Mouse (Mus musculus) forebrain, embryonic 16.5 days (tissue): ENCODE data around the gene Samd13. TPM values are rescaled to one million over a fixed set of nuclear protein-coding genes. Genes with fewer than 3 reads are reported as not detected.

Source experiments
- ATAC-seq: fragments of 200-750 bp; cut with Nextera tagmentation; 2 replicates; pipeline ENCODE4 v1.8.0; 2017; ENCODE audit warnings: mild to moderate bottlenecking, moderate library complexity
- H3K27ac ChIP-seq: fragments of 300-500 bp; sonication (generic); 2 replicates; pipeline ENCODE4 v1.5.1; 2014; ENCODE audit warnings: low read length, control low read depth
- H3K27me3 ChIP-seq: fragments of 300-500 bp; sonication (generic); replicated peaks from 2 replicates; pipeline ENCODE4 v1.6.1; 2014; ENCODE audit warnings: low read length; ENCODE audit not compliant: control insufficient read depth, insufficient read depth
- H3K36me3 ChIP-seq: fragments of 300-500 bp; sonication (generic); 2 replicates; pipeline ENCODE4 v1.6.1; 2014; ENCODE audit not compliant: control insufficient read depth, insufficient read depth
- H3K4me1 ChIP-seq: fragments of 300-500 bp; sonication (generic); replicated peaks from 2 replicates; pipeline ENCODE4 v1.6.1; 2014; ENCODE audit warnings: low read length; ENCODE audit not compliant: control insufficient read depth, insufficient read depth
- H3K4me2 ChIP-seq: fragments of 300-500 bp; sonication (generic); 2 replicates; pipeline ENCODE4 v1.6.1; 2014; ENCODE audit warnings: mild to moderate bottlenecking, low read length, control low read depth
- H3K4me3 ChIP-seq: fragments of 300-500 bp; sonication (generic); replicated peaks from 2 replicates; pipeline ENCODE4 v1.5.1; 2014; ENCODE audit warnings: mild to moderate bottlenecking, low read length, control low read depth
- H3K9ac ChIP-seq: fragments of 300-500 bp; sonication (generic); replicated peaks from 2 replicates; pipeline ENCODE4 v1.6.1; 2014; ENCODE audit warnings: low read depth, low read length, control low read depth
- H3K9me3 ChIP-seq: fragments of 300-500 bp; sonication (generic); 2 replicates; pipeline ENCODE4 v1.6.1; 2016; ENCODE audit warnings: low read length; ENCODE audit not compliant: control insufficient read depth
- WGBS: fragments of 180-500 bp; shearing (Covaris S2); extraction: QIAGEN DNeasy Blood & Tissue Kit; methylation state at CpG from one replicate; pipeline ENCODE4 v1.1.7; 2014; 5-methylcytosine and 5-hydroxymethylcytosine counted together
- polyA plus RNA-seq: library from polyadenylated mRNA; unstranded; fragments of >200 nt; fragmentation: Nextera tagmentation; extraction: Ambion mirVana; gene quantifications from 2 replicates; pipeline ENCODE4 v1.2.1, GENCODE M21; 2015

Gene Samd13
- polyA plus RNA-seq, 1 experiment from 2014 or later = 0.63 TPM

DNA sequence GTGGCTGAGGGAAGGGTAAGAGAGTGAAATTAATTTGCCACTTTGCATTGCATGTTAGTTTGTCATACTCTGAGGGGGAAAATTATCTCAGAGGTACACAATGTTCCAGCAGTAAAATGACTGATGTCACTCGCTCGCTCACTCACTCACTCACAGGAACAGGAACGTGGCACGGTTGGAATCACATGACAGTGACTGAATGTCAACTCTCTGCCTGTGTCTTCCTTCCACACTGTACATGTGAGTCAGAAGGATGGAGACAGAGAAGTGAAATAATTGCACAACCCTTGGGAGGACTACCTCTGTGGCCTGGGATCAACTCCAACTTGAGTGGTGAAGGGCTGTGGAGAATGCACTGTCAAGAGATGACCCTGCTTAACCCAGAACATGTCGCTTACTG lies 28.0 kb downstream of the Samd13 start:
- H3K27ac ChIP-seq = no peak overlapping the region
- no peak overlapping the region for H3K9ac ChIP-seq
- H3K4me2 ChIP-seq = no peak overlapping the region
- H3K4me1 ChIP-seq = peaks cover 2% of the 10 kb centered on the region; the same call in 1 of the 2 replicates
- no peaks in the 10 kb centered on the region for H3K27me3 ChIP-seq
- WGBS = 91% methylated on average over 5 of the region's 5 CpGs
- H3K4me3 ChIP-seq = no peak overlapping the region
- no peaks in the 10 kb centered on the region for H3K36me3 ChIP-seq
- no peak for ATAC-seq
- no peaks in the 10 kb centered on the region for H3K9me3 ChIP-seq

DNA sequence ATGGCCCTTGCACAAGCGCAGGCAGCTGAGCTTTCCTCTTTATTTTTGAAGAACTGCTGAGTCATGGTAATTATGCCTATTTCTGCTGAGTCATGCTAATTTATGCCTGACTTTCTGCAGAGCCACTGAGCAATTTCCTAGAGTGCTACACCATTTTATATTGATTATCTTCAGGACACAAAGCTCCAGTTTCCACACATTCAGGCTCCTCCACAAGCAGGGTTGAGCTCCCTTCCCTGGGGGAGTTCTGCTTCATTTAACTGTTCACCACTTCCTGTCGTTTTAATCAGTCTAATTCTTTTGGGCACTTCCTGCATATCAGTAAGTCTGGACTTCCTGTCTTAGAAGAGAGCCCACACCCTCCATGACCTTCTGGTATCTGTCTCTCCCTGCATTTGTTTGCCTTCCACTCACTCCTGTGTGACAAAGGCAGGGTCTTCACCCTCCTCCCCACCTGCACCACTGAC lies 30.2 kb downstream of the Samd13 start:
- ATAC-seq = no peak

DNA sequence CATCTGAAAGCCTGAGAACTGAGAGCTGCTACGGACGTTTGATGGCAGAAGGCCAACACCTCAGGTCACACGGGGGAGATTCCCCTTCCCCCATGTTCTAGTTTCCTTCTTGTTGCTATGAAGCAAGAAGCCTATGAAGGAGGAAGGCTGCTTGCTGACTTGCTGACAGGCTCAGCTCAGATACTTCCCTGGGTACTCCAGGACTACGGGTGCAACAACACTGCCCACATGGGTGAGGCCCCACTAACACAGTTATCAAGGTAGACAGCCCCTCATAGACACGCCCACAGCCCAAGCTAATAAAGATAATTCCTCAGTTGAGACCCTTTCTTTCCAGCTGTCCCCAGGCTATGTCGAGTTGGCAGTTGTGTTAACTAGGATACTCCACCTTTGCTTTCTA lies 31.7 kb downstream of the Samd13 start:
- WGBS = 74% methylated on average over 6 of the region's 6 CpGs
- H3K9me3 ChIP-seq = no peaks in the 10 kb centered on the region

More for the DNA sequence above, 30.2 kb downstream of the Samd13 start:
- Histone ChIP-seq H3K27ac (no peak overlapping the region), H3K36me3 (no peaks in the 10 kb centered on the region), H3K4me2 (no peak overlapping the region), H3K4me1 (peaks cover 2% of the 10 kb centered on the region; the same call in 1 of the 2 replicates), H3K4me3 (no peak overlapping the region), H3K27me3 (no peaks in the 10 kb centered on the region), H3K9ac (no peak overlapping the region), H3K9me3 (no peaks in the 10 kb centered on the region)
- 69% methylated on average over 2 of the region's 2 CpGs for WGBS

GRCm38 (mm10) chr3:146652431-146652830 lies 33.0 kb downstream of the Samd13 start:
- no peak for ATAC-seq
- no peaks in the 10 kb centered on the region for H3K9me3 ChIP-seq

More for the DNA sequence above, 31.7 kb downstream of the Samd13 start:
- no peak overlapping the region for H3K27ac ChIP-seq
- ATAC-seq = no peak
- H3K27me3 ChIP-seq = no peaks in the 10 kb centered on the region
- no peak overlapping the region for H3K4me2 ChIP-seq
- no peak overlapping the region for H3K9ac ChIP-seq
- H3K4me3 ChIP-seq = no peak overlapping the region
- no peaks in the 10 kb centered on the region for H3K4me1 ChIP-seq
- no peaks in the 10 kb centered on the region for H3K36me3 ChIP-seq

GRCm38 (mm10) chr3:146651217-146651616 lies 34.2 kb downstream of the Samd13 start, which contains the start of gene 4930503B20Rik:
TSS of gene 4930503B20Rik (minus strand) at chr3:146651317.
- Histone ChIP-seq H3K4me2 (no peak within 1 kb of the TSS), H3K9me3 (no peaks in the 10 kb centered on the region), H3K4me3 (no peak within 1 kb of the TSS), H3K36me3 (no peaks in the 10 kb centered on the region), H3K9ac (no peak within 1 kb of the TSS), H3K27ac (no peak within 1 kb of the TSS), H3K27me3 (no peaks in the 10 kb centered on the region), H3K4me1 (no peaks in the 10 kb centered on the region)
- WGBS = 93% methylated on average over 3 of the region's 3 CpGs
- ATAC-seq = no peak

More at GRCm38 (mm10) chr3:146652431-146652830, 33.0 kb downstream of the Samd13 start:
- H3K27ac ChIP-seq = no peak overlapping the region
- WGBS = 88% methylated on average over 5 of the region's 5 CpGs
- H3K9ac ChIP-seq = no peak overlapping the region
- no peak overlapping the region for H3K4me2 ChIP-seq
- no peak overlapping the region for H3K4me3 ChIP-seq
- H3K36me3 ChIP-seq = no peaks in the 10 kb centered on the region
- no peaks in the 10 kb centered on the region for H3K4me1 ChIP-seq
- no peaks in the 10 kb centered on the region for H3K27me3 ChIP-seq

- 94% methylated on average over 10 of the region's 10 CpGs for WGBS
These were observed 34.7 kb downstream of the Samd13 start for GRCm38 (mm10) chr3:146650716-146651115.

GRCm38 (mm10) chr3:146649311-146649894 lies 36.0 kb downstream of the Samd13 start:
- H3K36me3 ChIP-seq = no peaks in the 10 kb centered on the region
- no peak overlapping the region for H3K9ac ChIP-seq
- H3K27me3 ChIP-seq = no peaks in the 10 kb centered on the region
- WGBS = 75% methylated on average over 10 of the region's 10 CpGs
- H3K4me2 ChIP-seq = no peak overlapping the region
- H3K9me3 ChIP-seq = no peaks in the 10 kb centered on the region
- H3K4me1 ChIP-seq = no peaks in the 10 kb centered on the region
- no peak overlapping the region for H3K27ac ChIP-seq
- H3K4me3 ChIP-seq = no peak overlapping the region
- no peak for ATAC-seq

More at GRCm38 (mm10) chr3:146650716-146651115, 34.7 kb downstream of the Samd13 start:
- Histone ChIP-seq H3K27ac (no peak overlapping the region), H3K4me3 (no peak overlapping the region), H3K27me3 (no peaks in the 10 kb centered on the region), H3K4me2 (no peak overlapping the region), H3K4me1 (no peaks in the 10 kb centered on the region), H3K9me3 (no peaks in the 10 kb centered on the region), H3K9ac (no peak overlapping the region), H3K36me3 (no peaks in the 10 kb centered on the region)
- ATAC-seq = no peak

DNA sequence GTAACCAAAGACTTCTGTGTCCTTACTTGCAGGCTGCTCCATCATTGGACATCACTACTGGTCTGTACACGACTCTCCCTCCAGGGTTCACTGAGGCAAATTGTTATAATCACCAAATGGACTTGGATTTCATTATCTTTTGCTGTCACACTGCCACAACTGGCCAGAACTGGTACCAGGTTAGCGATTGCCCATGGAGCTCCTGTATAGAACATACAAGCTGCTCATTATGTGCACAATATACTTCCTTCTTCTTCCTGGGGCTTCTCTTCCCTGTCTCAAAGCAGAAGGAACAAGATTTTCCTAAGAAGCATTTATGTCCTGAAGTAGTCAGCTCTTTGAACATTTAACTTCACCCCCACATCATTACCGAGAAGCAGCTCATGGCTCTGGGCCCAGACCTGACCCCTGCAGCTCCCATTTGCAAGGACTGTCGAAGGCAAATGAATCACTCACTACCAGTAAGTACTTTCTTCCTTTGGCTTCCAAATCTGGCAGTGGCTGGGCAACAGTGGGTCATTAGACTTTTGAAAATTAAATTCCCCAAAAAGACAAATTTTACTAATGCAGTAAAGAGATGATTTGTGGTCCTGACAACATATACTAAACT lies 43.5 kb downstream of the Samd13 start:
- Histone ChIP-seq H3K9me3 (no peaks in the 10 kb centered on the region), H3K27ac (no peak overlapping the region), H3K9ac (no peak overlapping the region), H3K4me1 (no peaks in the 10 kb centered on the region), H3K27me3 (no peaks in the 10 kb centered on the region), H3K4me2 (no peak overlapping the region), H3K4me3 (no peak overlapping the region), H3K36me3 (no peaks in the 10 kb centered on the region)
- ATAC-seq = no peak
- 33% methylated on average over 4 of the region's 4 CpGs for WGBS

DNA sequence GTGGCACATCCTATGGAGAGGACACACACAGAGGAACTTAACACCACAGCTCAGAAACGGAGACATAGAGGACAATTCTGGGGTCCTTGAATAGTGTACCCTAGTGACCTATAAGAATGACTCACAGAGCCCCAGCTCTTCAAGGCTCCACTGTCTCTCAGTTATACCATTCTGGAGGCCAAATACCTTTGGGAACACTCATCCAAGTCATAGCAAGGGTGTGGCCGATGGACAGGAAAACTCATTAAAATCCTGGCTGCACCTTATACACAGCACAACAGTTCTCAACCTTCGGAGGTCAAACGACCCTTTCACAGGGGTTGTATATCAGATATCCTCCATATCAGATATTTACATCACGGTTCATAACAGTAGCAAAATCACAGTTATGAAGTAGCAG lies 52.9 kb downstream of the Samd13 start:
- WGBS = 90% methylated on average over 5 of the region's 5 CpGs
- H3K27me3 ChIP-seq = no peaks in the 10 kb centered on the region
- H3K4me2 ChIP-seq = no peak overlapping the region
- H3K4me3 ChIP-seq = no peak overlapping the region
- H3K9ac ChIP-seq = no peak overlapping the region
- H3K27ac ChIP-seq = no peak overlapping the region
- no peaks in the 10 kb centered on the region for H3K36me3 ChIP-seq
- no peaks in the 10 kb centered on the region for H3K4me1 ChIP-seq
- no peak for ATAC-seq
- no peaks in the 10 kb centered on the region for H3K9me3 ChIP-seq
